Comparison of ENCODE assay signal across 8 mouse cellular contexts in genomic region chr4:129500607-129501566, GRCm38 (mm10). TPM values are rescaled to one million over a fixed set of nuclear protein-coding genes. Genes with fewer than 3 reads are reported as not detected.
DNase-seq lines count a peak whose midpoint lies in the region; ATAC-seq and TF ChIP-seq lines count a peak whose summit lies in the region.

No protein-coding gene starts in this region.

- peaks cover 77% of the 10 kb centered on the region for H3K27me3 ChIP-seq in erythroblast, embryonic 14.5 days (ENCODE audit: control insufficient read depth)
- no peaks in the 10 kb centered on the region for H3K27me3 ChIP-seq in heart, embryonic 13.5 days (replicated peaks)
- H3K27me3 ChIP-seq in kidney, postnatal 0 days (ENCODE audit: insufficient read depth, low read length) = no peaks in the 10 kb centered on the region
- no peaks in the 10 kb centered on the region for H3K27me3 ChIP-seq in liver, postnatal 0 days (ENCODE audit: insufficient read depth, low read length)
- 0 out of 2 replicates have a peak, but pooled peaks cover 3% of the 10 kb centered on the region for H3K27me3 ChIP-seq in neural tube, embryonic 12.5 days (replicated peaks)

- peaks cover 10% of the 10 kb centered on the region for H3K4me1 ChIP-seq in erythroblast, embryonic 14.5 days (ENCODE audit: control insufficient read depth)
- H3K4me1 ChIP-seq in heart, embryonic 13.5 days = peaks cover 67% of the 10 kb centered on the region
- H3K4me1 ChIP-seq in kidney, postnatal 0 days (replicated peaks; ENCODE audit: insufficient read depth, low read length) = peaks cover 5% of the 10 kb centered on the region
- H3K4me1 ChIP-seq in liver, postnatal 0 days (ENCODE audit: insufficient read depth) = peaks cover 32% of the 10 kb centered on the region
- H3K4me1 ChIP-seq in neural tube, embryonic 12.5 days = peaks cover 12% of the 10 kb centered on the region

- peak overlapping the region; percentile 65 for H3K4me3 ChIP-seq in erythroblast, embryonic 14.5 days (replicated peaks)
- peak overlapping the region; percentile 66 for H3K4me3 ChIP-seq in heart, embryonic 13.5 days
- H3K4me3 ChIP-seq in kidney, postnatal 0 days (replicated peaks; ENCODE audit: low read depth, low read length) = peak overlapping the region; percentile 44
- peak overlapping the region; percentile 54 for H3K4me3 ChIP-seq in liver, postnatal 0 days (ENCODE audit: low read depth, low read length)
- peak overlapping the region; percentile 52 for H3K4me3 ChIP-seq in neural tube, embryonic 12.5 days

- TF ChIP-seq POLR2A in brain, embryonic 14.5 days (IDR thresholded peaks at IDR 0.05; ENCODE audit: borderline replicate concordance, extremely low read depth, insufficient read depth, insufficient read length, poor library complexity, severe bottlenecking) = no peak

- H3K9ac ChIP-seq in heart, embryonic 13.5 days = peak overlapping the region; percentile 90
- H3K9ac ChIP-seq in kidney, postnatal 0 days (ENCODE audit: low read depth, low read length) = peak overlapping the region; percentile 59
- H3K9ac ChIP-seq in liver, postnatal 0 days (replicated peaks) = peak overlapping the region; percentile 44
- H3K9ac ChIP-seq in neural tube, embryonic 12.5 days = peak overlapping the region; percentile 60

- ATAC-seq in heart, embryonic 13.5 days (ENCODE audit: extremely low read depth, insufficient number of reproducible peaks, low FRiP score, low TSS enrichment) = peak; percentile 81
- ATAC-seq in kidney, postnatal 0 days (replicated peaks; ENCODE audit: low FRiP score, low read depth) = peak; percentile 91
- peak; percentile 78 for ATAC-seq in liver, postnatal 0 days
- peak; percentile 85 for ATAC-seq in neural tube, embryonic 12.5 days (ENCODE audit: low FRiP score, low read depth)

- no peak for TF ChIP-seq EP300 in liver, postnatal 0 days (IDR thresholded peaks at IDR 0.05; ENCODE audit: low read depth)

- DNase-seq in CD4-positive, CD25-positive, alpha-beta regulatory T cell, adult 2 months (ENCODE audit: low read depth, low spot score) = peak; percentile 79
- DNase-seq in brain, embryonic 14.5 days (ENCODE audit: low read depth) = peak; percentile 90
- peak; percentile 95 for DNase-seq in kidney, postnatal 0 days (ENCODE audit: low spot score)
- DNase-seq in liver, postnatal 0 days = peak; percentile 90
- DNase-seq in testis, postnatal 10 days (ENCODE audit: low spot score) = peak; percentile 94

- H3K4me2 ChIP-seq in heart, embryonic 13.5 days = peak overlapping the region; percentile 81
- H3K4me2 ChIP-seq in kidney, postnatal 0 days (ENCODE audit: low read length) = peak overlapping the region; percentile 71
- peak overlapping the region; percentile 84 for H3K4me2 ChIP-seq in liver, postnatal 0 days (ENCODE audit: low read depth, low read length)
- H3K4me2 ChIP-seq in neural tube, embryonic 12.5 days (replicated peaks) = peak overlapping the region; percentile 90

- peak overlapping the region; percentile 96 for H3K27ac ChIP-seq in heart, embryonic 13.5 days (replicated peaks)
- peak overlapping the region; percentile 92 for H3K27ac ChIP-seq in kidney, postnatal 0 days
- H3K27ac ChIP-seq in liver, postnatal 0 days (ENCODE audit: low read depth) = peak overlapping the region; percentile 70
- H3K27ac ChIP-seq in neural tube, embryonic 12.5 days = no peak overlapping the region

- no peaks in the 10 kb centered on the region for H3K36me3 ChIP-seq in erythroblast, embryonic 14.5 days (ENCODE audit: control insufficient read depth)
- no peaks in the 10 kb centered on the region for H3K36me3 ChIP-seq in heart, embryonic 13.5 days
- H3K36me3 ChIP-seq in kidney, postnatal 0 days (ENCODE audit: insufficient read depth, low read length) = no peaks in the 10 kb centered on the region
- H3K36me3 ChIP-seq in liver, postnatal 0 days (replicated peaks; ENCODE audit: insufficient read depth, low read length) = no peaks in the 10 kb centered on the region
- H3K36me3 ChIP-seq in neural tube, embryonic 12.5 days = no peaks in the 10 kb centered on the region

- no peaks in the 10 kb centered on the region for H3K9me3 ChIP-seq in erythroblast, embryonic 14.5 days (ENCODE audit: control insufficient read depth, low read length)
- H3K9me3 ChIP-seq in heart, embryonic 13.5 days = no peaks in the 10 kb centered on the region
- no peaks in the 10 kb centered on the region for H3K9me3 ChIP-seq in kidney, postnatal 0 days (replicated peaks; ENCODE audit: low read length)
- H3K9me3 ChIP-seq in liver, postnatal 0 days (ENCODE audit: low read length) = no peaks in the 10 kb centered on the region
- H3K9me3 ChIP-seq in neural tube, embryonic 12.5 days = no peaks in the 10 kb centered on the region

- WGBS in heart, embryonic 13.5 days = 2% methylated on average over 47 of the region's 49 CpGs
- WGBS in kidney, postnatal 0 days = under 1% methylated on average over 46 of the region's 49 CpGs
- WGBS in liver, postnatal 0 days (ENCODE audit: insufficient replicate concordance) = 3% methylated on average over 46 of the region's 49 CpGs
- WGBS in neural tube, embryonic 12.5 days = 3% methylated on average over 48 of the region's 49 CpGs

- no peak for TF ChIP-seq CTCF in brain, embryonic 14.5 days (IDR thresholded peaks at IDR 0.05; ENCODE audit: borderline replicate concordance, extremely low read depth, insufficient read depth, insufficient read length)
- no peak for TF ChIP-seq CTCF in kidney, postnatal 0 days (IDR thresholded peaks at IDR 0.05; ENCODE audit: low read depth)
- no peak for TF ChIP-seq CTCF in liver, postnatal 0 days (IDR thresholded peaks at IDR 0.05; ENCODE audit: low read depth)

RNA-seq across cellular contexts. Expression of gene Fam229a, which starts 9.9 kb away (rescaled TPM):
- polyA plus RNA-seq in brain, embryonic 14.5 days (2012; rRNA removed) = 0.18 and 0.26 TPM in 2 replicates
- polyA plus RNA-seq in erythroblast, embryonic 14.5 days (2012) = 1.5 and 1.9 TPM in 2 replicates
- not detected in 2 replicates for polyA plus RNA-seq in heart, embryonic 13.5 days (2015; fragmentation: Nextera tagmentation; extraction: Ambion mirVana)
- 0.37 and 0.78 TPM in 2 replicates for polyA plus RNA-seq in kidney, postnatal 0 days (2015; fragmentation: Nextera tagmentation; extraction: Ambion mirVana)
- polyA plus RNA-seq in liver, postnatal 0 days (2015; fragmentation: Nextera tagmentation; extraction: Ambion mirVana) = 0.41 and 0.88 TPM in 2 replicates
- polyA plus RNA-seq in neural tube, embryonic 12.5 days (2016; fragmentation: Nextera tagmentation; extraction: Ambion mirVana) = not detected in 2 replicates

RNA-seq across cellular contexts. Expression of gene Tssk3, which starts 10.1 kb away (rescaled TPM):
- 0.14 and 0.18 TPM in 2 replicates for polyA plus RNA-seq in brain, embryonic 14.5 days (2012; rRNA removed)
- polyA plus RNA-seq in erythroblast, embryonic 14.5 days (2012) = not detected in 2 replicates
- not detected in 2 replicates for polyA plus RNA-seq in heart, embryonic 13.5 days (2015; fragmentation: Nextera tagmentation; extraction: Ambion mirVana)
- polyA plus RNA-seq in kidney, postnatal 0 days (2015; fragmentation: Nextera tagmentation; extraction: Ambion mirVana) = 0.10 TPM in 1 of 2 replicates, not detected in the other
- polyA plus RNA-seq in liver, postnatal 0 days (2015; fragmentation: Nextera tagmentation; extraction: Ambion mirVana) = 0.11 and 0.14 TPM in 2 replicates
- polyA plus RNA-seq in neural tube, embryonic 12.5 days (2016; fragmentation: Nextera tagmentation; extraction: Ambion mirVana) = not detected in 2 replicates

RNA-seq across cellular contexts. Expression of gene Marcksl1, which starts 12.5 kb away (rescaled TPM):
- polyA plus RNA-seq in brain, embryonic 14.5 days (2012; rRNA removed) = 1,642 and 1,750 TPM in 2 replicates
- 1.2 and 1.4 TPM in 2 replicates for polyA plus RNA-seq in erythroblast, embryonic 14.5 days (2012)
- 383 and 399 TPM in 2 replicates for polyA plus RNA-seq in heart, embryonic 13.5 days (2015; fragmentation: Nextera tagmentation; extraction: Ambion mirVana)
- polyA plus RNA-seq in kidney, postnatal 0 days (2015; fragmentation: Nextera tagmentation; extraction: Ambion mirVana) = 613 and 625 TPM in 2 replicates
- 42.7 and 46.9 TPM in 2 replicates for polyA plus RNA-seq in liver, postnatal 0 days (2015; fragmentation: Nextera tagmentation; extraction: Ambion mirVana)
- polyA plus RNA-seq in neural tube, embryonic 12.5 days (2016; fragmentation: Nextera tagmentation; extraction: Ambion mirVana) = 2,122 and 2,278 TPM in 2 replicates

RNA-seq across cellular contexts. Expression of gene Bsdc1, which starts 39.5 kb away (rescaled TPM):
- polyA plus RNA-seq in brain, embryonic 14.5 days (2012; rRNA removed) = 17.5 and 29.2 TPM in 2 replicates
- 87.8 and 92.9 TPM in 2 replicates for polyA plus RNA-seq in erythroblast, embryonic 14.5 days (2012)
- polyA plus RNA-seq in heart, embryonic 13.5 days (2015; fragmentation: Nextera tagmentation; extraction: Ambion mirVana) = 25.4 and 26.9 TPM in 2 replicates
- polyA plus RNA-seq in kidney, postnatal 0 days (2015; fragmentation: Nextera tagmentation; extraction: Ambion mirVana) = 25.6 and 27.8 TPM in 2 replicates
- 37.4 and 40.7 TPM in 2 replicates for polyA plus RNA-seq in liver, postnatal 0 days (2015; fragmentation: Nextera tagmentation; extraction: Ambion mirVana)
- polyA plus RNA-seq in neural tube, embryonic 12.5 days (2016; fragmentation: Nextera tagmentation; extraction: Ambion mirVana) = 31.9 and 33.1 TPM in 2 replicates

RNA-seq across cellular contexts. Expression of gene Hdac1, which starts 41.6 kb away (rescaled TPM):
- polyA plus RNA-seq in brain, embryonic 14.5 days (2012; rRNA removed) = 110 and 142 TPM in 2 replicates
- 9.1 and 9.2 TPM in 2 replicates for polyA plus RNA-seq in erythroblast, embryonic 14.5 days (2012)
- polyA plus RNA-seq in heart, embryonic 13.5 days (2015; fragmentation: Nextera tagmentation; extraction: Ambion mirVana) = 127 and 141 TPM in 2 replicates
- polyA plus RNA-seq in kidney, postnatal 0 days (2015; fragmentation: Nextera tagmentation; extraction: Ambion mirVana) = 170 and 196 TPM in 2 replicates
- polyA plus RNA-seq in liver, postnatal 0 days (2015; fragmentation: Nextera tagmentation; extraction: Ambion mirVana) = 54.9 and 59.0 TPM in 2 replicates
- 179 and 192 TPM in 2 replicates for polyA plus RNA-seq in neural tube, embryonic 12.5 days (2016; fragmentation: Nextera tagmentation; extraction: Ambion mirVana)

Comparison
In these comparisons a context has a peak if more than half of its experiments do, and no peak if none do; other contexts are left out.
1. RNA of gene Marcksl1, which starts 12.5 kb away (polyA plus RNA-seq): 2,122 to 2,278 TPM in neural tube, embryonic 12.5 days, 1,642 to 1,750 TPM in brain, embryonic 14.5 days, 613 to 625 TPM in kidney, postnatal 0 days, 383 to 399 TPM in heart, embryonic 13.5 days and 42.7 to 46.9 TPM in liver, postnatal 0 days; 1.2 to 1.4 TPM in erythroblast, embryonic 14.5 days; every median in the first group is over 10 times any median in the second.
2. Peak in every context shown above with its lines, with median percentiles within 50 percentile points of each other: DNase-seq, H3K4me3 ChIP-seq, ATAC-seq, H3K4me2 ChIP-seq and H3K9ac ChIP-seq.